Mouse (Mus musculus) lung, postnatal 0 days (tissue): Measurements from ENCODE around the gene Shc4.

Experiments
- CTCF ChIP-seq: IDR thresholded peaks from 2 replicates; pipeline ENCODE4 v1.5.1; 2016; ENCODE audit warnings: antibody characterized with exemption, mild to moderate bottlenecking
- EP300 ChIP-seq: IDR thresholded peaks from 2 replicates; pipeline ENCODE4 v1.6.1; 2016; ENCODE audit warnings: antibody characterized with exemption, mild to moderate bottlenecking, control low read depth

GRCm38 (mm10) chr2:125620213-125620907, 103.6 kb downstream of the Shc4 start:
- no peak for TF ChIP-seq EP300
- no peak for TF ChIP-seq CTCF
